Mouse (Mus musculus): ENCODE results near the gene Slc11a1. TPM values are rescaled to one million over a fixed set of nuclear protein-coding genes. Genes with fewer than 3 reads are reported as not detected.

Gene Slc11a1
- polyA plus RNA-seq, 1 experiment = 1.0 TPM

DNA sequence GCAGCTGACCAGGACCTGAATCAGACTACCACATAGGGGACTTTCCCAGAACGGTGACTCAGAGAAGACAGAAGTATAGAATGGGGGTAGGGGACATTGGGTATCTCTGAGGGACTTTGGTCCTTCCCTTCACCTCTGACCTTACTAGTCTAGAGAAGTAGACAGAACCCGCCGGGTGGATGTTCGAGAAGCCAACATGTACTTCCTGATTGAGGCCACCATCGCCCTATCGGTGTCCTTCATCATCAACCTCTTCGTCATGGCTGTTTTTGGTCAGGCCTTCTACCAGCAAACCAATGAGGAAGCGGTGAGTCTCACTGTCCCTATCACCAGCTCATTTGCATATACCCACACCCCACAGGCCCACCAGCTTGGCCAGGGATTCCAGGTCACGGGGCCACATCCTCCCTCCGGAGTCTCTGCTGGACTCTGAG lies 6.6 kb downstream of the Slc11a1 start:
- Histone ChIP-seq H3K36me3 (ENCODE audit: control insufficient read depth, insufficient read depth) (no peaks in the 10 kb centered on the region), H3K4me2 (ENCODE audit: low read depth) (no peak overlapping the region), H3ac (ENCODE audit: control insufficient read depth, insufficient read length) (no peak overlapping the region), H3K27me3 (ENCODE audit: control insufficient read depth, insufficient read depth, insufficient read length) (no peaks in the 10 kb centered on the region), H3K4me3 (no peak overlapping the region), H3K79me2 (ENCODE audit: control insufficient read depth, insufficient read depth) (no peaks in the 10 kb centered on the region)
- TF ChIP-seq POLR2A (IDR thresholded peaks at IDR 0.05; ENCODE audit: insufficient read length, low read depth) = no peak
- TF ChIP-seq REST (IDR thresholded peaks at IDR 0.05; ENCODE audit: insufficient read depth, insufficient read length) = no peak
- no peak for TF ChIP-seq MYOG (IDR thresholded peaks at IDR 0.05; ENCODE audit: control insufficient read depth in 1 of 3, insufficient read depth in 1 of 3, insufficient read length in 2 of 3, low read depth in 2 of 3)
- no peak for TF ChIP-seq E2F4 (IDR thresholded peaks at IDR 0.05; ENCODE audit: insufficient read depth)
- no peak for TF ChIP-seq POLR2AphosphoS2 (IDR thresholded peaks at IDR 0.05; ENCODE audit: insufficient read length, low read depth)
- TF ChIP-seq USF1 (IDR thresholded peaks at IDR 0.05; ENCODE audit: low read depth) = no peak
- no peak for TF ChIP-seq CEBPB (IDR thresholded peaks at IDR 0.05; ENCODE audit: insufficient read depth, poor library complexity, severe bottlenecking)
- TF ChIP-seq TCF12 (IDR thresholded peaks at IDR 0.05; ENCODE audit: insufficient read depth, poor library complexity, severe bottlenecking) = no peak
- TF ChIP-seq SRF (IDR thresholded peaks at IDR 0.05; ENCODE audit: control insufficient read depth, insufficient read length, low read depth) = no peak
- TF ChIP-seq TCF3 (IDR thresholded peaks at IDR 0.05; ENCODE audit: insufficient read length, low read depth) = no peak
- TF ChIP-seq MAX (IDR thresholded peaks at IDR 0.05; ENCODE audit: low read depth) = no peak
- no peak for TF ChIP-seq MYOD1 (IDR thresholded peaks at IDR 0.05; ENCODE audit: control insufficient read depth in 1 of 3, insufficient read length in 2 of 3, low read depth in 2 of 3)

DNA sequence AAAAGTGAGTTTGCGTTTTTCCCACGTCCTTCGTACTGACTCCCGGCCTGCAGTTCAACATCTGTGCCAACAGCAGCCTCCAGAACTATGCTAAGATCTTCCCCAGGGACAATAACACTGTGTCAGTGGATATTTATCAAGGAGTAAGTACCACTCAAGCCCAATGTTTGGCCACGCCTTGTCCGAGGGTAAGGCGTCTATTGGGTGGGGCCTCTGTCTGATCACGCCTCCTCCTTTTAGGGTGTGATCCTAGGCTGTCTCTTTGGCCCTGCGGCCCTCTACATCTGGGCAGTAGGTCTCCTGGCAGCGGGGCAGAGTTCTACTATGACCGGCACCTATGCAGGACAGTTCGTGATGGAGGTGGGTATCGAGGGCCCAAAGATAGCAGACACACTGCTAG lies 8.4 kb downstream of the Slc11a1 start:
- H3K4me3 ChIP-seq = no peak overlapping the region
- no peak overlapping the region for H3ac ChIP-seq (ENCODE audit: control insufficient read depth, insufficient read length)
- no peaks in the 10 kb centered on the region for H3K36me3 ChIP-seq (ENCODE audit: control insufficient read depth, insufficient read depth)

DNA sequence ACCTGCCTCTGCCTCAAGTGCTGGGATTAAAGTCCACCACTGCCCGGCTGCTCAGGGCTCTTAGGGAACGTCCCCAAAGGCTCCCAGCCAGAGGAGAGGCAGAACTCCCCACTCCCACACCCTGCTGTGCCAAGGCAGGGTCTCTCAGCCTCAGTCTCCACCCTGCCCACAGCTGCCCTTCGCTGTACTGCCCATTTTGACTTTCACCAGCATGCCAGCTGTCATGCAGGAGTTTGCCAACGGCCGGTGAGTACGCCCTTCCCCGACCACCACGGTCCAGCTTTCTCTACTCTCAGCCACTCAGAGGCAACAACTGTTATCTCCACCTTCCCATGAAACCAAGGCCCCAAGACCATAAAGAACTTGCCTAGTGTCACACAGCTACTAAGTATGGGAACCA lies 9.5 kb downstream of the Slc11a1 start:
- Histone ChIP-seq H3ac (ENCODE audit: control insufficient read depth, insufficient read length) (no peak overlapping the region), H3K4me3 (no peak overlapping the region), H3K27me3 (ENCODE audit: control insufficient read depth, insufficient read depth, insufficient read length) (no peaks in the 10 kb centered on the region), H3K4me2 (ENCODE audit: low read depth) (no peak overlapping the region), H3K79me2 (ENCODE audit: control insufficient read depth, insufficient read depth) (no peaks in the 10 kb centered on the region), H3K36me3 (ENCODE audit: control insufficient read depth, insufficient read depth) (no peaks in the 10 kb centered on the region)
- TF ChIP-seq TCF3 (IDR thresholded peaks at IDR 0.05; ENCODE audit: insufficient read length, low read depth) (peak; percentile 22), USF1 (IDR thresholded peaks at IDR 0.05; ENCODE audit: low read depth) (no peak), CEBPB (IDR thresholded peaks at IDR 0.05; ENCODE audit: insufficient read depth, poor library complexity, severe bottlenecking) (no peak), E2F4 (IDR thresholded peaks at IDR 0.05; ENCODE audit: insufficient read depth) (no peak), MAX (IDR thresholded peaks at IDR 0.05; ENCODE audit: low read depth) (no peak), POLR2AphosphoS2 (IDR thresholded peaks at IDR 0.05; ENCODE audit: insufficient read length, low read depth) (no peak), POLR2A (IDR thresholded peaks at IDR 0.05; ENCODE audit: insufficient read length, low read depth) (no peak), MYOG (IDR thresholded peaks at IDR 0.05; ENCODE audit: control insufficient read depth in 1 of 3, insufficient read depth in 1 of 3, insufficient read length in 2 of 3, low read depth in 2 of 3) (peak; percentile 23 to 94 (median 84)), MYOD1 (IDR thresholded peaks at IDR 0.05; ENCODE audit: control insufficient read depth in 1 of 3, insufficient read length in 2 of 3, low read depth in 2 of 3) (peak in 2 of 3 experiments; percentile 59 to 79), REST (IDR thresholded peaks at IDR 0.05; ENCODE audit: insufficient read depth, insufficient read length) (no peak), SRF (IDR thresholded peaks at IDR 0.05; ENCODE audit: control insufficient read depth, insufficient read length, low read depth) (no peak), TCF12 (IDR thresholded peaks at IDR 0.05; ENCODE audit: insufficient read depth, poor library complexity, severe bottlenecking) (peak; percentile 11)

More for the DNA sequence above, 8.4 kb downstream of the Slc11a1 start:
- no peaks in the 10 kb centered on the region for H3K27me3 ChIP-seq (ENCODE audit: control insufficient read depth, insufficient read depth, insufficient read length)
- H3K4me2 ChIP-seq (ENCODE audit: low read depth) = no peak overlapping the region
- TF ChIP-seq MYOD1 (IDR thresholded peaks at IDR 0.05; ENCODE audit: control insufficient read depth in 1 of 3, insufficient read length in 2 of 3, low read depth in 2 of 3) = no peak
- no peak for TF ChIP-seq CEBPB (IDR thresholded peaks at IDR 0.05; ENCODE audit: insufficient read depth, poor library complexity, severe bottlenecking)
- no peak for TF ChIP-seq USF1 (IDR thresholded peaks at IDR 0.05; ENCODE audit: low read depth)
- no peak for TF ChIP-seq E2F4 (IDR thresholded peaks at IDR 0.05; ENCODE audit: insufficient read depth)
- TF ChIP-seq REST (IDR thresholded peaks at IDR 0.05; ENCODE audit: insufficient read depth, insufficient read length) = no peak
- no peak for TF ChIP-seq MAX (IDR thresholded peaks at IDR 0.05; ENCODE audit: low read depth)
- no peak for TF ChIP-seq SRF (IDR thresholded peaks at IDR 0.05; ENCODE audit: control insufficient read depth, insufficient read length, low read depth)
- no peak for TF ChIP-seq POLR2A (IDR thresholded peaks at IDR 0.05; ENCODE audit: insufficient read length, low read depth)
- no peak for TF ChIP-seq POLR2AphosphoS2 (IDR thresholded peaks at IDR 0.05; ENCODE audit: insufficient read length, low read depth)
- TF ChIP-seq TCF3 (IDR thresholded peaks at IDR 0.05; ENCODE audit: insufficient read length, low read depth) = no peak
- TF ChIP-seq TCF12 (IDR thresholded peaks at IDR 0.05; ENCODE audit: insufficient read depth, poor library complexity, severe bottlenecking) = no peak
- no peaks in the 10 kb centered on the region for H3K79me2 ChIP-seq (ENCODE audit: control insufficient read depth, insufficient read depth)

DNA sequence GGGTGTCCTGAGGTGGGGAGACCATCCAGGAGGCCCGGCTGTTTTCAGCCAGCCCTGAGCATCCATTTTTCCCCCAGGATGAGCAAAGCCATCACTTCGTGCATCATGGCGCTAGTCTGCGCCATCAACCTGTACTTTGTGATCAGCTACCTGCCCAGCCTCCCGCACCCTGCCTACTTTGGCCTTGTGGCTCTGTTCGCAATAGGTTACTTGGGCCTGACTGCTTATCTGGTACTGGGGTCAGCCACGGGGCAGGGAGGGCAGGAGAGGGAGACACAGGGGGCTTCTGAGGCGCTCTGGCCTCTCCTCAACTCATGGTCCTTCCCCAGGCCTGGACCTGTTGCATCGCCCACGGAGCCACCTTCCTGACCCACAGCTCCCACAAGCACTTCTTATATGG lies 10.1 kb downstream of the Slc11a1 start:
- no peaks in the 10 kb centered on the region for H3K79me2 ChIP-seq (ENCODE audit: control insufficient read depth, insufficient read depth)
- TF ChIP-seq MYOD1 (IDR thresholded peaks at IDR 0.05; ENCODE audit: control insufficient read depth in 1 of 3, insufficient read length in 2 of 3, low read depth in 2 of 3) (no peak), MAX (IDR thresholded peaks at IDR 0.05; ENCODE audit: low read depth) (no peak), TCF12 (IDR thresholded peaks at IDR 0.05; ENCODE audit: insufficient read depth, poor library complexity, severe bottlenecking) (no peak), USF1 (IDR thresholded peaks at IDR 0.05; ENCODE audit: low read depth) (no peak), POLR2A (IDR thresholded peaks at IDR 0.05; ENCODE audit: insufficient read length, low read depth) (no peak), SRF (IDR thresholded peaks at IDR 0.05; ENCODE audit: control insufficient read depth, insufficient read length, low read depth) (no peak), CEBPB (IDR thresholded peaks at IDR 0.05; ENCODE audit: insufficient read depth, poor library complexity, severe bottlenecking) (no peak), TCF3 (IDR thresholded peaks at IDR 0.05; ENCODE audit: insufficient read length, low read depth) (no peak), E2F4 (IDR thresholded peaks at IDR 0.05; ENCODE audit: insufficient read depth) (no peak), REST (IDR thresholded peaks at IDR 0.05; ENCODE audit: insufficient read depth, insufficient read length) (no peak), MYOG (IDR thresholded peaks at IDR 0.05; ENCODE audit: control insufficient read depth in 1 of 3, insufficient read depth in 1 of 3, insufficient read length in 2 of 3, low read depth in 2 of 3) (no peak), POLR2AphosphoS2 (IDR thresholded peaks at IDR 0.05; ENCODE audit: insufficient read length, low read depth) (no peak)
- H3ac ChIP-seq (ENCODE audit: control insufficient read depth, insufficient read length) = no peak overlapping the region
- H3K36me3 ChIP-seq (ENCODE audit: control insufficient read depth, insufficient read depth) = no peaks in the 10 kb centered on the region
- no peak overlapping the region for H3K4me2 ChIP-seq (ENCODE audit: low read depth)
- no peaks in the 10 kb centered on the region for H3K27me3 ChIP-seq (ENCODE audit: control insufficient read depth, insufficient read depth, insufficient read length)
- no peak overlapping the region for H3K4me3 ChIP-seq

Measured in myocyte (in vitro differentiated cells).